Mouse (Mus musculus) megakaryocyte, embryonic 14.5 days (primary cell): ENCODE measurements around the gene Ppp2r2c.

Source experiments
- FLI1 ChIP-seq: IDR thresholded peaks from 2 replicates; pipeline ENCODE4 v1.6.1; 2012; ENCODE audit warnings: low read length, inconsistent platforms, mixed read lengths
- GATA1 ChIP-seq: IDR thresholded peaks from 3 replicates; pipeline ENCODE4 v1.6.1; 2012; ENCODE audit warnings: mixed read lengths, low read length, inconsistent platforms, borderline replicate concordance

DNA sequence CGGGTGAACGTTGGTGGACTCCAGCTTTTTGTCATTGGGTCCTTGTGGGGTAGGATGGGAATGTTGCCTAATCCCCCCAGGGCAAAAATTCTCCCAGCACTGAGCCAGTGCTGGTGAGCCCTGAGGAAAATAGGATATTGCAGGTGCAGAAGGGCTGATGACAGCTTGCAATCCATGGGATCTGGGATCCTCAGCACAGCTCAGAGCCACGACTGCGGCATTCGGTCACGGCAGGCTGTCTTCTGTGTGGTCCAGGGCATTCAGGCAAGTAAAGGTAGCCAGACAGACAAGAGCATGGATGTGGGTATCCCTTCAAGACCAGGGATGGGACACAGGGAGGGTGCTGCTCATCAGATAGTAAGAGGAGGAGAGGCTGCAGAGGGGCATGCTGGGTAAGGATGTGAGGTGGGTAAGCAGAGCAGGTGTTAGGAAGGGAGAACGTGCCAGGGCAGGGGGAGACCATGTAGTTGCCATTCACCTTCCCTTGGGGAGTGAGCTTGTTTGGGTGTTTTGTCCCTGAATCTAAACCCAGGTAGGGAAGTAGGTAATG is 1.5 kb upstream of the Ppp2r2c start:
- TF ChIP-seq GATA1 (no peak), FLI1 (no peak)
